Mouse (Mus musculus): ENCODE data around the gene Glipr1.

The Glipr1 gene

DNA sequence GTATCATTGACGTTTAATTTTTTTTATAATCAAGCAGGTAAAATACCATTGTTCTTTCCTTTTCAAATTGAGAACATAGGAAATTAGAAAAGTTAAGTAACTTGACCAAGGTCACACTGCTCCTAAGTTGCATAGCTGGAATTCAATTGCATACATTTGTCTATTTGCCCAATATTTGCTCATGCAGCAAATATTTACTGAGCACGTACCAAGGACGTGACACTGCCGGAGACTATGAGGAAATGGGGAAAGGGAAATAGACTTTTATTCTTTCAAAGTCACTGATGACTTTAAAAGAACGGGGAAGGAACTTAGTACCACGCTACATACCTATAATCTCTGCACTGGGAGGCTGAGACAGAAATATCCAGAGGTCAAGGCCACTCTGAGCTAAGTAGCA is 42.0 kb downstream of the Glipr1 start:
- DNase-seq (ENCODE audit: low read depth, low spot score) = no peak

DNA sequence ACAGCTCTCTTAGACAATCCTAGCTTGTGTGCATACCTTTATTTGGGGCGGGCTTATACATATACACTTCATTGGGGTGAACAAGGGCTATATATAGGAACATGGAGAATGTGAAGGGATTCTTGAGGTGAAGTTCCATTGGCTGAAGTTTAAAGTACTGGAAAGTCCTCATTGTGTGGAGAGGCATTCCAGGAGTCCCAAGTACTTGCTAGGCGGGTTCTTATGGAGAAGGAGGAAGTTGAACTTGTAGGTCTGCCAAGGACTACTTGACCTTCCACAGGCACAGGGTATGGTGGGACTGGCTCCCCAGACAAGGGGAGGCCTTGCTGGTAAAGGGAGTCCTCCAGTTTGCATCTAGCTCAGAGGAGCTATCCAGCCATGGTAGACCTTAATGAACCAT is 43.1 kb downstream of the Glipr1 start:
- DNase-seq (ENCODE audit: low read depth, low spot score) = no peak

- no peak for DNase-seq (ENCODE audit: low read depth, low spot score)
These were observed 44.4 kb downstream of the Glipr1 start for GRCm38 (mm10) chr10:111958046-111958421.

DNA sequence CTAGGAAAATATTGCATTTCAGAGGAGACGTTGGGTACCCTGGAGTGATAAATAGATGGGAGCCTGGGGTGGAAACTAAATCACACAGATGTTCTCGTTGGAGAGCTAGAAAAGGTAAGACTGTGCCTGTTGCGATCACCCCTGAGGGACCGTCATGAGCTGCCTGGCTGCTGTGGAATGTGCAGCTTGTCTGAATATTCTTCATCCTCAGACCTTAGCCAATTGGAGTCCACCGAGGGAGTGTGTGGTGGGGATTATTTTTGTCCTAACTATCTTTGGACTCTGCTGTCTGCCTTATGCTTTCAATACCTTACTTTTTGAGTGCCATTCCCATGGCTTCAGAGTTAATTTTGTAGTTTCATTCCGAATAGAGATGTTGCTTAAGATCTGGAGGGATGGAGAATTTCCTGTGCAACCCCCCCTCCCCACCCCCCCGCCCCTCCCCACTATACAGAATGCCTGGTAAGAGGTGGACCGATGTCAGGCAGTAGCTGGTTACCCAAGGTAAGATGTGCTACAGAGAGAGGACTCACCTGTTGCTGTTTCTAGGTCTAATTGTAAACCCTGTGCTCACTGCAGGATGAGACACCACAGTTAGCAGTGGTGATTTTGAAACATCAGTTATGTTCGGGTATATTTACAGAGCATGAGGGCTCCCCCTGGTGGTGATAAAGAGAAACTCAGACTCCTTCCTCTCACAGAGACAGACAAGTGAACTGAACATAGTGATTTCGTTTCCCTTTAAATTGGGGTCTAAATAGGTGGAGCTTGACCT is 45.0 kb downstream of the Glipr1 start:
- DNase-seq (ENCODE audit: low read depth, low spot score) = peak; percentile 74

DNA sequence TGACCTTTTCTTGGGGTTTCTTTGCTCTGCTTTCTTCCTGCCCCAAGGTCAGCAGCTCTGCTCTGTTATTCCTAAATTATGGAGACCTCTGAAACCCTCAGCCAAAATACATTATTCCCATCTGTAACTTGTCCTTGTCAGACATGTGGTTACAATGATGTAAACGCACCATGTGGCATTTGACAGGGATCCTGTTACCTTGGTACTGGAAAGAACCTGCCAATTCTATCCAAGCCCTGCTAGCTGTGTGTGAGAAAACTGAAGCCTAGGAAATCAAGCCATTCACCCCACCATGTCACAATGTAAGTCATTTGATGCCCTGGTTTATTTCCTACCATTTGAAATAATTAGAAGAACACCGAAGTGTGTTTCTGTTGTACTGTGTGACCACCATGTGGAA is 46.6 kb downstream of the Glipr1 start:
- no peak for DNase-seq (ENCODE audit: low read depth, low spot score)

DNA sequence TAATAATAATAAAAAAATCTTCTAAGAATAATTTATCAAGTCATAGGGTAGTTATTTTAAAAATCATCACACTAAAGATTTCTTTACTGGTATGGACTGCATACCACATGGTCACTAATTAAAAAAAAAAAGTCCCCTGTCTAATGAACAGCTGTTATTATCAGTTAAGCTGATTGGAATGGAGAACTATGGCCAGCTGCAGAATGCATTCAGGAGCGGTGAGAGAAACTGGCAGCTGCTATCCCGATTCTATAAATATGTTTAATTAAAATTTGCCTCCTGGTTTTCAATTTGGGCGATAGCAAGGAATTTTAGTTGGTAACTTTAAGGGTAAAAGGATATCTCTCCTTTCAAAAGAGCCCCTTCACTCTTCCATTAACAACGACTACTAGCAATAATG is 53.4 kb downstream of the Glipr1 start:
- no peak for DNase-seq (ENCODE audit: low read depth, low spot score)

DNA sequence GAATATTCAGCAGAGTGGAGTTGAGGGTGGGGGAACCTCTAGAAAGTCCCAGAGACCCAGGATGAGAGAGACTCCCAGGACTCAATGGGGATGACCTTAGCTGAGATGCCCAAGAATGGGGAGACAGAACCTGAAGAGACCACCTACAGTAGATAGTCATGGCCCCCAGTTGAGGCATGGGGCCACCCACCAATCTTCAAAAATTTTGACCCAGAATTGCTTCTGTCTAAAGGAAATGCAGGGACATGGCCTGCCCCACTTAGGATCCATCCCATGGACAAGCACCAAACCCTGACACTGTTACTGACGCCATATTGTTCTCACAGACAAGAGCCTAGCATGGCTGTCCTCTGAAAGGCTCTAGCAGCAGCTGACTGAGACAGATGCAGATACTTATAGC is 54.4 kb downstream of the Glipr1 start:
- no peak for DNase-seq (ENCODE audit: low read depth, low spot score)

DNA sequence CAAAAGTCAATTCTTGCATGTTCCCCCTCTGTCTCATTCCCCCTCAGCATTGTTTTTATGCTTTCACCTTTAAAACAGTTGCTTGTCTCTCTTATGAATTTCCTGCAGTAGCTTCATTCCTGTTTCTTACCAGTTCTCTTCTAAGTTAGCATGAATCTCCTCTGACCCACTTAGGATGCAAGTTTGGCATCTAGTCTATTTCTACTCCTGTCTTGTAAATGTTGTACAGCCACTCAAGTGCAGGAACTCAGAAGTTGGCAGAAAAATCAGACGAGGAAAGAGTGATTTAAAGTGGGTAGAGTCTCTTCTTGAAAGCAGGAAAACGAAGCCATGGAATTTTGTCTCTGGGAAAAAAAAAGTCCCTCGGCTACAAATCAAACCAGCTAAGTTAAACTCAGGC is 56.9 kb downstream of the Glipr1 start:
- DNase-seq (ENCODE audit: low read depth, low spot score) = peak; percentile 21

DNA sequence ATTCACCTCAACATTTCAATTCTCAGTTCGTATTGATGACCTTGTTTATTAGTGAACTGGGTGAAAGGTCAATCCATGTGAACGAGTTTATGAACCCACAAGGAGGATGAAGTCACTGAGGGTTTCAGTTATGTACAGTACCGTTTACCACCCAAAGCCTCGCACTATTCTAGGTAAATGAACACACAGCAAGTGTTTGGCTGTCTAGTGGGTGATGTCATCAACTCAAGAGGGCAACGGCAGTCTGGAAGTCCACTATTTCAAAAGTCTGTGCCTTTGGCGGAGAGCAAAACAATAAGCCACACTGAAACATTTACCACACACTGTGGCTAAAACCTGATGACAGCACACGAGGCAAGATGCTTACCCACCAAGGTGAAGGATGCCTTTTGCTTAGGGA is 59.4 kb downstream of the Glipr1 start:
- DNase-seq (ENCODE audit: low read depth, low spot score) = no peak

GRCm38 (mm10) chr10:111937146-111937534 is 65.3 kb downstream of the Glipr1 start:
- no peak for DNase-seq (ENCODE audit: low read depth, low spot score)

GRCm38 (mm10) chr10:111936491-111937145 is 65.8 kb downstream of the Glipr1 start:
- no peak for DNase-seq (ENCODE audit: low read depth, low spot score)

DNA sequence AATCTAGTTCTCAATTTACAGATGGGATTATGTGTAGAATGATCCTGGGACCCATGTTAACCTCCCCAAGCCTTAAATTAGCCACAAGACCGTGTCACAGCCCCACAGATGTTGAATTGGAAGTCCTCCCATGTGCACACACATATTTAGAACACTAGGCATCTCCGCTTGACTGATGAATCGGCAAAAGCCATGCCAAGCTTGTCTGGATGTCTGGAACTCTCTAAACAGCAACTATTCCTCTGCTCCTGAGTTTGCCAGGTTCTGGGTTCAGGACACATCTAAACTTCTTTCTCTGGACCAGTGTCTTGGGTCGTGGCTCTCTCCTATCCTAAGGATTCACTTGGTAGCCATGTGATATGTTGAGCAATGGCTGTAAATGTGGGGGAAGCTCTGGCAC is 66.4 kb downstream of the Glipr1 start:
- DNase-seq (ENCODE audit: low read depth, low spot score) = no peak

Measured in telencephalon, adult 2 months (tissue).